Mouse (Mus musculus) limb, embryonic 14.5 days (tissue): ENCODE measurements around the gene Wnk4. TPM values are rescaled to one million over a fixed set of nuclear protein-coding genes. Genes with fewer than 3 reads are reported as not detected.

Source experiments
- ATAC-seq: fragments of 200-750 bp; cut with Nextera tagmentation; 2 replicates; pipeline ENCODE4 v1.8.0; 2017; ENCODE audit warnings: low read depth, moderate number of reproducible peaks, moderate TSS enrichment; ENCODE audit not compliant: low FRiP score
- DNase-seq: peaks from one replicate; pipeline ENCODE4 v3.0.0-alpha.2; 2015; ENCODE audit warnings: low spot score
- H3K27ac ChIP-seq: fragments of 300-500 bp; sonication (generic); replicated peaks from 2 replicates; pipeline ENCODE4 v1.5.1; 2014; ENCODE audit warnings: low read depth, mild to moderate bottlenecking, low read length, moderate library complexity, mixed read lengths
- H3K27me3 ChIP-seq: fragments of 300-500 bp; sonication (generic); 2 replicates; pipeline ENCODE4 v1.6.1; 2014; ENCODE audit warnings: low read length, mixed read lengths; ENCODE audit not compliant: control insufficient read depth, insufficient read depth
- H3K36me3 ChIP-seq: fragments of 300-500 bp; sonication (generic); 2 replicates; pipeline ENCODE4 v1.6.1; 2014; ENCODE audit warnings: mild to moderate bottlenecking, low read length, moderate library complexity, mixed read lengths; ENCODE audit not compliant: control insufficient read depth, insufficient read depth
- H3K4me1 ChIP-seq: fragments of 300-500 bp; sonication (generic); 2 replicates; pipeline ENCODE4 v1.6.1; 2014; ENCODE audit warnings: antibody characterized with exemption, low read length, mixed read lengths; ENCODE audit not compliant: control insufficient read depth, insufficient read depth
- H3K4me2 ChIP-seq: fragments of 300-500 bp; sonication (generic); replicated peaks from 2 replicates; pipeline ENCODE4 v1.6.1; 2014; ENCODE audit warnings: low read depth, mild to moderate bottlenecking, low read length, moderate library complexity; ENCODE audit not compliant: severe bottlenecking
- H3K4me3 ChIP-seq: fragments of 300-500 bp; sonication (generic); replicated peaks from 2 replicates; pipeline ENCODE4 v1.5.1; 2014; ENCODE audit warnings: low read length
- H3K9ac ChIP-seq: fragments of 300-500 bp; sonication (generic); 2 replicates; pipeline ENCODE4 v1.6.1; 2014; ENCODE audit warnings: mild to moderate bottlenecking, low read depth, low read length, moderate library complexity; ENCODE audit not compliant: severe bottlenecking
- H3K9me3 ChIP-seq: fragments of 300-500 bp; sonication (generic); 2 replicates; pipeline ENCODE4 v1.6.1; 2016; ENCODE audit warnings: low read length; ENCODE audit not compliant: control insufficient read depth
- POLR2A ChIP-seq: fragments of 200-500 bp; IDR thresholded peaks from 2 replicates; pipeline ENCODE4 v1.8.0; 2012; ENCODE audit warnings: inconsistent platforms, mild to moderate bottlenecking, moderate library complexity, borderline replicate concordance; ENCODE audit not compliant: insufficient read depth, insufficient read length; ENCODE audit errors: extremely low read depth
- WGBS: fragments of 180-500 bp; shearing (Covaris S2); extraction: QIAGEN DNeasy Blood & Tissue Kit; methylation state at CpG from one replicate; pipeline ENCODE4 v1.1.7; 2014; 5-methylcytosine and 5-hydroxymethylcytosine counted together
- polyA plus RNA-seq, 2 experiments: library from polyadenylated mRNA; depleted of rRNA in 1 of 2; stranded (reverse) in 1 of 2; unstranded in 1 of 2; fragments of >200 nt; fragmentation: Nextera tagmentation in 1 of 2; extraction: Ambion mirVana in 1 of 2; gene quantifications; 2 replicates each; pipeline versions ENCODE4 v1.2.1 to v1.2.3; 2012 to 2014

The Wnk4 gene
- polyA plus RNA-seq, 2 experiments = 10.7 to 14.9 TPM

GRCm38 (mm10) chr11:101234124-101234523, 26.2 kb upstream of the Wnk4 start:
- peaks cover 29% of the 10 kb centered on the region for H3K4me1 ChIP-seq
- H3K4me2 ChIP-seq = no peak overlapping the region
- DNase-seq (no peak), ATAC-seq (no peak)
- no peak overlapping the region for H3K4me3 ChIP-seq
- H3K27me3 ChIP-seq = no peaks in the 10 kb centered on the region
- no peaks in the 10 kb centered on the region for H3K36me3 ChIP-seq
- TF ChIP-seq POLR2A = no peak
- no peaks in the 10 kb centered on the region for H3K9me3 ChIP-seq
- no peak overlapping the region for H3K27ac ChIP-seq
- no peak overlapping the region for H3K9ac ChIP-seq

DNA sequence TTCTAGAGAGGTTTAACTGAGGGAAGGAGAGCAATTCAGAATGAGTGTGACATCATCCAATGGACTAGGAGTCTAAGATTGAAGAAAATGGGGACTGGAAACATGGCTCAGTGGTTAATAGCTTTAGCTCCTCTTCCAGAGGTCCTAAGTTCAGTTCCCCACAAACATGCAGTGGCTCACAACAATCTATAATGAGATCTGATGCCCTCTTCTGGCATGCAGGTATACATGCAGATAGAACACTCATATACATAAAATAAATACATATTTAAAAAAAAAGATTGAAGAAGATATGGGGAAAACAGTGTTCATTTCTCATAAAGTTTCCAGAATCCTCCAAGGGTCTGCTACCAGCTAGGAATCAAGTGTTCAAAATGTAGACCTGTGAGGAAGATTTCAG, 24.9 kb upstream of the Wnk4 start:
- DNase-seq = no peak
- ATAC-seq = no peak
- no peak overlapping the region for H3K27ac ChIP-seq
- H3K36me3 ChIP-seq = no peaks in the 10 kb centered on the region
- H3K4me3 ChIP-seq = no peak overlapping the region
- no peak overlapping the region for H3K4me2 ChIP-seq
- H3K9ac ChIP-seq = no peak overlapping the region
- peaks cover 21% of the 10 kb centered on the region for H3K4me1 ChIP-seq
- no peaks in the 10 kb centered on the region for H3K9me3 ChIP-seq
- no peaks in the 10 kb centered on the region for H3K27me3 ChIP-seq
- TF ChIP-seq POLR2A = no peak

DNA sequence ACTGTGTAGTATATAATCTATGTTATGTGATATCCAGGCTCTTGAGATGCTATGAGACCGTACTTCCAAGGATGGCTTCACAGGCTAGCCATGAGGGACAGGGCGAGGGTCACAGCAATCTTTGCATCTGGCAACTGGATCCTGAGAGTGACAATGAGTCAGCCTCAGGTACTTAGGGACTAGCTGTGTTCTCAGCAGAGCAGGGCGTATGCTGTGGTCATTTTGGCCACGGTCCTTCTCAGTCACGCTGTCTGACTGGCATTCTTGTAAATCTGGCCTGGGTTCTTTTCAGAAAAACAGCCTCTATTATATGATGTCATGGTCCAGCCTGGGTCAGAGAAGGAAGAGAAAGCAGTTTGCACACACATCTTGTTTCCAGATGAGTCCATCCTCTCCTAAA, 23.6 kb upstream of the Wnk4 start:
- no peak for TF ChIP-seq POLR2A
- H3K9ac ChIP-seq = no peak overlapping the region
- no peaks in the 10 kb centered on the region for H3K27me3 ChIP-seq
- no peak overlapping the region for H3K27ac ChIP-seq
- H3K4me3 ChIP-seq = no peak overlapping the region
- no peaks in the 10 kb centered on the region for H3K36me3 ChIP-seq
- no peaks in the 10 kb centered on the region for H3K9me3 ChIP-seq
- DNase-seq (no peak), ATAC-seq (no peak)
- H3K4me1 ChIP-seq = peaks cover 8% of the 10 kb centered on the region
- 91% methylated on average over 5 of the region's 5 CpGs for WGBS
- no peak overlapping the region for H3K4me2 ChIP-seq

DNA sequence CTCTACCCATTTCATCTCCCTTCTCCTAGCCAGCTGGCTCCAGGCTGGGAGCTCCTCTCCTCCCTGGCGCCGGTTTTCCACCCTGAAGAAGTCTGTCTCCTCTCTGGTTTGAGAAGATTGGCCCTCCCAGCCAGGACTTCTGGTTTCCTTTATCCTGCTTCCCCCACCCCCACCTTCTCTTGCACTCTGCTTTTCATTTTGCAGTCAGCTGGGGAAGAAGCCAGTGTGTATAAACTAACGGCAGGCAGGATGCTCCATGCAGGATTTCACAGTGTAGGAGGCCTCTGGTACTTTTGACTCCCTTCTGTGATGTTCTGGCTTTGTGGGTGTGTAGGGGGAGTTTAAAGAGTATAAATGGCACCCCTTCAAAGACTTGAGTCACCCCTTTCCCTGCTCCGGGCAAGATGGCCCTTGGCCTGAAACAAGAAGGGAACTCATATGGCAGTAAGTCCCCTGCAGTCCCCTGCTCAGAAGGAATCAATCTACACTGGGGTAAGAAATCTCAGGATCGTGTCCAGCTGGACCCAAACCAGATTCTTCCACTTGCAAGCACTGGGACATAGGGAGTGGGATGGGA, 22.2 kb upstream of the Wnk4 start:
- H3K27me3 ChIP-seq = no peaks in the 10 kb centered on the region
- no peaks in the 10 kb centered on the region for H3K36me3 ChIP-seq
- H3K9ac ChIP-seq = no peak overlapping the region
- WGBS = 23% methylated on average over 5 of the region's 5 CpGs
- H3K4me3 ChIP-seq = no peak overlapping the region
- TF ChIP-seq POLR2A = no peak
- H3K4me2 ChIP-seq = no peak overlapping the region
- H3K9me3 ChIP-seq = no peaks in the 10 kb centered on the region
- no peak; the same call in 1 of the 2 replicates for ATAC-seq
- H3K4me1 ChIP-seq = no peaks in the 10 kb centered on the region
- peak; percentile 50 for DNase-seq
- peak overlapping the region; percentile 45 for H3K27ac ChIP-seq

GRCm38 (mm10) chr11:101245071-101245470, 15.3 kb upstream of the Wnk4 start:
- Histone ChIP-seq H3K27ac (no peak overlapping the region), H3K36me3 (no peaks in the 10 kb centered on the region), H3K9me3 (no peaks in the 10 kb centered on the region), H3K4me3 (0 out of 2 replicates have a peak overlapping the region, but pooled peaks have one; percentile 61), H3K4me2 (peak overlapping the region; percentile 97; the same call in 1 of the 2 replicates), H3K27me3 (no peaks in the 10 kb centered on the region), H3K9ac (no peak overlapping the region), H3K4me1 (peaks cover 14% of the 10 kb centered on the region; the same call in 1 of the 2 replicates)
- TF ChIP-seq POLR2A = no peak
- ATAC-seq (no peak; the same call in 1 of the 2 replicates), DNase-seq (no peak)
- WGBS = 6% methylated on average over 4 of the region's 4 CpGs
